Mouse (Mus musculus) hindbrain, embryonic 11.5 days (tissue): ENCODE data around the gene Polk. TPM values are rescaled to one million over a fixed set of nuclear protein-coding genes. Genes with fewer than 3 reads are reported as not detected.

Source experiments
- ATAC-seq: fragments of 200-750 bp; cut with Nextera tagmentation; 2 replicates; pipeline ENCODE4 v1.8.0; 2017; ENCODE audit warnings: mild to moderate bottlenecking, moderate TSS enrichment, moderate library complexity; ENCODE audit not compliant: low FRiP score
- DNase-seq: peaks from one replicate; pipeline ENCODE4 v3.0.0-alpha.2; 2015; ENCODE audit warnings: low spot score
- H3K27ac ChIP-seq: fragments of 300-500 bp; sonication (generic); 2 replicates; pipeline ENCODE4 v1.5.1; 2014; ENCODE audit warnings: mild to moderate bottlenecking, low read depth, low read length
- H3K27me3 ChIP-seq: fragments of 300-500 bp; sonication (generic); 2 replicates; pipeline ENCODE4 v1.6.1; 2014; ENCODE audit warnings: mild to moderate bottlenecking, low read length, moderate library complexity, mixed read lengths; ENCODE audit not compliant: control insufficient read depth, insufficient read depth
- H3K36me3 ChIP-seq: fragments of 300-500 bp; sonication (generic); 2 replicates; pipeline ENCODE4 v1.6.1; 2014; ENCODE audit warnings: mild to moderate bottlenecking, low read length, moderate library complexity, mixed read lengths; ENCODE audit not compliant: control insufficient read depth, insufficient read depth
- H3K4me1 ChIP-seq: fragments of 300-500 bp; sonication (generic); replicated peaks from 2 replicates; pipeline ENCODE4 v1.6.1; 2014; ENCODE audit warnings: low read length, mixed read lengths; ENCODE audit not compliant: control insufficient read depth, insufficient read depth
- H3K4me2 ChIP-seq: fragments of 300-500 bp; sonication (generic); replicated peaks from 2 replicates; pipeline ENCODE4 v1.6.1; 2014; ENCODE audit warnings: mild to moderate bottlenecking, low read depth, low read length
- H3K4me3 ChIP-seq: fragments of 300-500 bp; sonication (generic); 2 replicates; pipeline ENCODE4 v1.5.1; 2014; ENCODE audit warnings: low read depth, low read length
- H3K9ac ChIP-seq: fragments of 300-500 bp; sonication (generic); 2 replicates; pipeline ENCODE4 v1.6.1; 2014; ENCODE audit warnings: low read depth, low read length
- H3K9me3 ChIP-seq: fragments of 300-500 bp; sonication (generic); 2 replicates; pipeline ENCODE4 v1.6.1; 2016; ENCODE audit warnings: low read length; ENCODE audit not compliant: control insufficient read depth
- WGBS: fragments of 180-500 bp; shearing (Covaris S2); extraction: QIAGEN DNeasy Blood & Tissue Kit; methylation state at CpG from one replicate; pipeline ENCODE4 v1.1.7; 2014; 5-methylcytosine and 5-hydroxymethylcytosine counted together
- polyA plus RNA-seq: library from polyadenylated mRNA; unstranded; fragments of >200 nt; fragmentation: Nextera tagmentation; extraction: Ambion mirVana; gene quantifications from 2 replicates; pipeline ENCODE4 v1.2.1, GENCODE M21; 2014

Polk gene
- polyA plus RNA-seq, 1 experiment from 2014 or later = 6.7 TPM

DNA sequence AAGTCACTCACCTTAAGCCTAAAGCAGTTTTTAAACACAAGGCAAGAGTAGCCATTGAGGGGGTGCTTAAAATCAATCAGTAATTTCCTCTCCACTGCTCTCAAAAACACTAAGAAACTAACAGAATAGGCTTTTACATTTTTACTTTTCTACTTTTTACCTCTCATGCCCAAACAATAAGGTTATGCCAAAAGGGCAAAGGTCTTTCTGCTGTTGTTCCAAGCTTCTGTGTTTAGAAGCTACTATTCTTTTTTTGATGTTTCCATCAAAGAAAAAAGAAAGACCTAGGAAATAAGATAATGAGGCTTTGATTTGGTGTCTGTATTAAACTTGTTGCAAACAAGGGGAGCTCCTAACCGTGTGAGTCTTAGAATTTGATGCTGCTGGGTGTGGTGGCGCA lies 42.5 kb downstream of the Polk start:
- 77% methylated on average over 2 of the region's 2 CpGs for WGBS
- Histone ChIP-seq H3K9ac (no peak overlapping the region), H3K27me3 (no peaks in the 10 kb centered on the region), H3K4me3 (no peak overlapping the region), H3K36me3 (no peaks in the 10 kb centered on the region; the same call in 1 of the 2 replicates), H3K4me2 (no peak overlapping the region), H3K27ac (no peak overlapping the region), H3K9me3 (no peaks in the 10 kb centered on the region), H3K4me1 (no peaks in the 10 kb centered on the region)
- DNase-seq (no peak), ATAC-seq (no peak)

DNA sequence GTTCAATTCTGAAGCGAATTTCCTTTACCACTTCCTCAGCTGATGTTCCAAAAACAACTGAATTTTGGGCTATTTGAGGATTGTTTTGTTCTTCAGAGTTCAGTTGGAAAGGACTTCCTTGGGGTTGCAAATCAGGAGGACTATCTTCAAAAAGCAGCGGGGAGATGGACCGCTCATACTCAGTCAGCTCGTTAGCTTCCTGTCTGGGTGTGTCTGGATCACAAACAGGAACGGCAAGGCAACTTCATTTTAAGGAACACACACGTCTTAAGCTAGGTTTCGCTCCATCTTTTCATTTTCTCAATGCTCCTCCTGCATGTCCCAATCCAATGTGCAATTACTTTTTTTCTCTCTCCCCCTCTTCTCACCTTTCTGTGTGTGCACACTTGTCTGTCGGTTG lies 45.7 kb downstream of the Polk start:
- Histone ChIP-seq H3K9ac (no peak overlapping the region), H3K4me1 (no peaks in the 10 kb centered on the region), H3K36me3 (no peaks in the 10 kb centered on the region; the same call in 1 of the 2 replicates), H3K9me3 (no peaks in the 10 kb centered on the region), H3K27ac (no peak overlapping the region), H3K27me3 (no peaks in the 10 kb centered on the region), H3K4me2 (no peak overlapping the region), H3K4me3 (no peak overlapping the region)
- DNase-seq (no peak), ATAC-seq (no peak)
- WGBS = 93% methylated on average over 8 of the region's 8 CpGs

DNA sequence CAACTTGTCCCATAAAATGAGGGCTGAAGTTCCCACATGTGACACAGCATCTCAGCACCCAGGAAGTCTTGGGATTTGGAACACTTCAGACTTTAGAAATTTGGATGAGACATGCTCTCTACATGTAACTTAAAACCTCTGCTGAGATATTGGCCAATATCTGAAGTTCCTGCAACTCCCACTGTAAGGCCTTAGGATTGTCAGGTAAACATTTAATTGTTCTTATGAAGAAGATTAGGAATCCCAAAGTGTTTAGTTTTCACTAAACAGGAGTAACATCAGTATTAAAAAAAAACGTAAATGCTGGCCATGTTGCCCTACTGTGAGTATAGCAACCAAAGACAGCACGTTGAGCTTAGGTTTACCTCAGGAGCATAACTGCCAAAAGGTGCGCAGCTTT lies 51.9 kb downstream of the Polk start, which contains the start of gene Gm17622:
TSS of gene Gm17622 (plus strand) at position 301 of the 400 bp plus-strand sequence.
- no peak within 1 kb of the TSS for H3K27ac ChIP-seq
- DNase-seq (no peak), ATAC-seq (no peak)
- no peaks in the 10 kb centered on the region for H3K36me3 ChIP-seq
- no peaks in the 10 kb centered on the region for H3K9me3 ChIP-seq
- H3K4me2 ChIP-seq = no peak within 1 kb of the TSS
- no peak within 1 kb of the TSS for H3K9ac ChIP-seq
- WGBS = 93% methylated on average over 3 of the region's 3 CpGs
- no peak within 1 kb of the TSS for H3K4me3 ChIP-seq
- H3K27me3 ChIP-seq = no peaks in the 10 kb centered on the region
- no peaks in the 10 kb centered on the region for H3K4me1 ChIP-seq

DNA sequence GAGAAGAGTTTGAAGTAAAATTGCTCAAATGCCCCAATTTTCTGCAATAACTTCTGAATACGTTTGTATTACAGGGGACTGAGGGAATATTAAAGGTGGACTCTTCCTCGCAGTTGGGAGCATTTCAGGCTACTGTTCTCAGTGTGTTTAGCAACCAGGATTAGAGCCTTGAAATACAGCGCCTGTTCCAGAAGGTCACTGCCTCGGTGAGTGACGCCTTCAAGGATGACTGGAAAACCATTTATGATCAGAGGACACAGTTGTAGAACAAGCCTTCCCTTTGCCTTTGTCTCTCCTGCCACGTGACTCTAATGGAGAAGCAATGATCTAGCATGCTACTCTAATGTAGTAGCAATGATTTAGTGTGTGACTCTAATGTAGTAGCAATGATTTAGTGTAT lies 54.4 kb downstream of the Polk start:
- 92% methylated on average over 6 of the region's 6 CpGs for WGBS
- H3K4me1 ChIP-seq = no peaks in the 10 kb centered on the region
- no peak for ATAC-seq
- no peak overlapping the region for H3K9ac ChIP-seq
- no peaks in the 10 kb centered on the region for H3K27me3 ChIP-seq
- no peak overlapping the region for H3K4me2 ChIP-seq
- H3K9me3 ChIP-seq = no peaks in the 10 kb centered on the region
- H3K4me3 ChIP-seq = no peak overlapping the region
- no peaks in the 10 kb centered on the region for H3K36me3 ChIP-seq
- DNase-seq = no peak
- H3K27ac ChIP-seq = no peak overlapping the region

DNA sequence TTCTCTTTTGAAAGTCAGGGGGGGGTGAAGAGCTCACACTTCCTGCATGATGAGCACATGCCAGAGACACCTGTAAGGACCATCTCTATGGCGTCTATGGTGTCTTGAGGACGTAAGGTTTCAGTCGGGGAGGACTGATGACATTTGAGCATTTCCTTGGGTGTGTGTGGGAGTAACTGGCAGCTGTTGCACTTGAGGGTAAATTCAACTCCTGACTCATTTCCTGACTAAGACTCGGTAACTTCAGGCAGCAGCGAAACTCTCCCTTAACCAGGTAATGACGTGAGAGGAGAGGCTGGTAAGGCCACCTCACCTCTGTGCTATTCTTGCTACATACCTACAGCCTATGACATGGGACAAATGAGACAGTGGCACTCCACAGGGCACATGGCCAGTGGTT lies 55.1 kb downstream of the Polk start:
- DNase-seq = no peak
- 91% methylated on average over 6 of the region's 6 CpGs for WGBS

DNA sequence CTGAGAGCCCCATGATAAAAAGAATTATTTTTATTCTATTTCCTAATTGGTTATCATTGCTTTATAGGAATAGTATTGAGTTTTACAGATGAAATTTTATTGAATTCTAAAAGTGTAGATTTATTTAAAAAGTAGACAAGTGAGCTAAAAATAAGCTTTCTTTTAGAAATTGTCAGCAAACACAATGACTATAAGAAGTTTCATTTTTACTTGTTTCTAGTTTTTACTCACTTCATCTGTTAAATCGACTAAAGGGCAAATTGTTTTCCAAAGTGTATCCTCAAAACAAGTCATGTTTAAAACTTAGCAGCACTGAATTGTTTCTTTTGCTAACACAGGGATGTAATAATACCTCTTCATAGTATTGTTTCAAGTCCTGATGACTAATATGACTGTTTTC lies 63.4 kb downstream of the Polk start:
- Histone ChIP-seq H3K27me3 (no peaks in the 10 kb centered on the region), H3K4me2 (no peak overlapping the region), H3K36me3 (no peaks in the 10 kb centered on the region), H3K4me1 (no peaks in the 10 kb centered on the region), H3K4me3 (no peak overlapping the region), H3K9ac (no peak overlapping the region), H3K27ac (no peak overlapping the region), H3K9me3 (no peaks in the 10 kb centered on the region)
- DNase-seq (no peak), ATAC-seq (no peak)
- WGBS = 98% methylated on average over 1 of the region's 1 CpGs

More for the DNA sequence above, 55.1 kb downstream of the Polk start:
- Histone ChIP-seq H3K4me1 (no peaks in the 10 kb centered on the region), H3K9me3 (no peaks in the 10 kb centered on the region), H3K36me3 (no peaks in the 10 kb centered on the region), H3K27ac (no peak overlapping the region), H3K27me3 (no peaks in the 10 kb centered on the region), H3K9ac (no peak overlapping the region), H3K4me2 (no peak overlapping the region), H3K4me3 (no peak overlapping the region)
- ATAC-seq = no peak

DNA sequence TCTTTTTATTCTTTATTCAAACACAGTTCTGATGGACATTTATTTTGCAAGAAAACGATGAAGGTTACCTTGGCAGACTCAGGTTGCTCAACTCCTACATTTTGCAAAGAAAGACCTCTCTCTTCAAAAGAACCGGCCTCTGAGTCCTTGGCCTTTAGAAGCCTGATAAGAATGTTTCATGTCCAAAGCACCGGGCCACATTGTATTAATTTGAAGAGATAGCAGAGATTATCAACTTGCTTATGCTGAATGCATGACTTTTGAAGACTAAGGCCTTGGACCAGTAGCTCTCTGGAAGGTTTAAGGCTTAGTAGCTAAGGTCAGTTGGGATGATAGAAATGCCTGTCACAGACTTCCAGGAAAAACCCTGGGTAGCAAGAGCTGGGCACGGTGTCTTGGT lies 65.2 kb downstream of the Polk start:
- H3K4me2 ChIP-seq = no peak overlapping the region
- H3K27ac ChIP-seq = no peak overlapping the region
- H3K9me3 ChIP-seq = no peaks in the 10 kb centered on the region
- H3K4me3 ChIP-seq = no peak overlapping the region
- H3K36me3 ChIP-seq = no peaks in the 10 kb centered on the region
- 92% methylated on average over 4 of the region's 4 CpGs for WGBS
- no peaks in the 10 kb centered on the region for H3K4me1 ChIP-seq
- H3K27me3 ChIP-seq = no peaks in the 10 kb centered on the region
- DNase-seq (no peak), ATAC-seq (no peak)
- no peak overlapping the region for H3K9ac ChIP-seq

DNA sequence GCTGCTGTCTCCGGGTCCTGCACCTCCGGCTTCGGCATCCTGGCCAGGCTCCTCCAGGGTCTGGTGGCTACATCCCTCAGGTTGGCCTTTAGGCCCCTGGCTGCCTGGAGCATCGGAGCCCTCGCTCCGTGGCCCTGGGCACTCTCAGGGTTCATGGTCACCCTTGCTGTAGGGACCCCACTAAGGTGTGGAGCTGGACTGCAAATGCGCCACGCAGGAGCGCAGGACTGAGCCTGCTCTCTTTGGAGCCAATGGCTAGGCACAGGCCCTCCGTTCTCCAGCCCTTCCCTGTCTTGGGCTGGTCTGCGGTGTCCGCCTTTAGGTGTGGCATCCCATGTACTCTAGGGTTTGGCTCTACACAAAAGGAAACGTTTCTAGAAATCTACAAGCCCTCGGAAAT lies 71.4 kb downstream of the Polk start, which contains the start of gene Ankdd1b:
TSS of gene Ankdd1b (minus strand) at position 242 of the 400 bp plus-strand sequence.
- Histone ChIP-seq H3K9me3 (no peaks in the 10 kb centered on the region), H3K27me3 (no peaks in the 10 kb centered on the region), H3K9ac (no peak within 1 kb of the TSS), H3K36me3 (no peaks in the 10 kb centered on the region), H3K4me3 (no peak within 1 kb of the TSS), H3K27ac (no peak within 1 kb of the TSS), H3K4me2 (no peak within 1 kb of the TSS), H3K4me1 (no peaks in the 10 kb centered on the region)
- DNase-seq (no peak), ATAC-seq (no peak)
- 93% methylated on average over 14 of the region's 14 CpGs for WGBS

DNA sequence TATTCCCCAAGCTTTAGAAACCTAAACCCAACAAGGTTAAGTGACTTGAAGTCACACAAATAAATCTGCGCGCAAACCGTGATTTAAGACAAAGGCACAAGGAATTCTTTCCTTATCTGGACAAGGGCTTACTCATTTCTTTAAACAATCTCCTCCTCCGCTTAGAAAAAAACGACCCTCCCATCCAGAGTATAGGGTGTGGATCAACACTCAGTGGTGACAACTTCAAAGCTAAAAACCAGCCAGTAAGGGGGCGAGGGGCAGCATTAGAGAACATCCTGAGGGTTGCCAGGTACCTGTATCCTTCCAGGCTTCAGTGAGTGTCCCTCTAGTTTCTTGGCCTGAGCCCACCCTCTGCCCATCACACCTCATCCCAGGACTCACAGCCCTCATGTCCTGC lies 71.8 kb downstream of the Polk start:
- H3K27ac ChIP-seq = no peak overlapping the region

More for the DNA sequence above, 71.8 kb downstream of the Polk start:
- no peak for DNase-seq
- no peak for ATAC-seq
- no peak overlapping the region for H3K4me2 ChIP-seq
- no peaks in the 10 kb centered on the region for H3K4me1 ChIP-seq
- no peaks in the 10 kb centered on the region for H3K27me3 ChIP-seq
- WGBS = 91% methylated on average over 6 of the region's 6 CpGs
- H3K9me3 ChIP-seq = no peaks in the 10 kb centered on the region
- no peak overlapping the region for H3K9ac ChIP-seq
- no peak overlapping the region for H3K4me3 ChIP-seq
- no peaks in the 10 kb centered on the region for H3K36me3 ChIP-seq
